Mouse (Mus musculus) hindbrain, embryonic 10.5 days (tissue): ENCODE measurements at regions not wholly inside any gene's neighbourhood (a gene's known extent, or its start where the extent isn't known, plus 50 kb on each side); places are given as distances from the start of the nearest gene placed in this dataset.

Experiments used
- DNase-seq: peaks from one replicate; pipeline ENCODE4 v3.0.0-alpha.2; 2017; ENCODE audit warnings: low spot score
- H3K27ac ChIP-seq: fragments of 300-500 bp; sonication (generic); 2 replicates; pipeline ENCODE4 v1.5.1; 2016; ENCODE audit warnings: mild to moderate bottlenecking, moderate library complexity
- H3K27me3 ChIP-seq: fragments of 300-500 bp; sonication (generic); 2 replicates; pipeline ENCODE4 v1.6.1; 2016; ENCODE audit warnings: mild to moderate bottlenecking; ENCODE audit not compliant: poor library complexity, insufficient read depth, severe bottlenecking
- H3K36me3 ChIP-seq: fragments of 300-500 bp; sonication (generic); 2 replicates; pipeline ENCODE4 v1.6.1; 2016; ENCODE audit warnings: mild to moderate bottlenecking, moderate library complexity
- H3K4me1 ChIP-seq: fragments of 300-500 bp; sonication (generic); replicated peaks from 2 replicates; pipeline ENCODE4 v1.6.1; 2016; ENCODE audit warnings: mild to moderate bottlenecking
- H3K4me3 ChIP-seq: fragments of 300-500 bp; sonication (generic); 2 replicates; pipeline ENCODE4 v1.5.1; 2016; ENCODE audit warnings: mild to moderate bottlenecking, moderate library complexity
- H3K9me3 ChIP-seq: fragments of 300-500 bp; sonication (generic); 2 replicates; pipeline ENCODE4 v1.6.1; 2016; ENCODE audit warnings: mild to moderate bottlenecking, moderate library complexity
- WGBS: fragments of 180-500 bp; shearing (Covaris S2); methylation state at CpG from one replicate; pipeline ENCODE4 v1.1.7; 2016; 5-methylcytosine and 5-hydroxymethylcytosine counted together

DNA sequence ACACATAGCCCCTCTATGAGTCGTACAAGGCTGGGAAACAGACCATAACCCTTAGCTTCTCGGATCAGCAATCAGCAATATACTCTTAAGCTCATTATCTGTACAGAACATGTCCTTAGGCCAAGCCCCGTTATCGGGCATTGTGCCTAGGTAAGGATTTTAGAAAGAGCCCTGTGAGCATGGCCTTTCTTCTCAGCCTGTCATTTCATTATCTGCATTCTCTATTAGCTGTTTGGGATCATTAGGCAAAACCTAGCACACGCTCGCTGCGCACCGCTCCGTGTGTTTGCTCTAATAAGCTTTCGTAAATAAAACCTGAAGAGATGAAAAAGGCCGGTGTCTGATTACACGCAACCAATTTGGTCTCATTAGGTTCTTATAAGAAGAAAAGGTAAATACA lies 2507.1 kb upstream of the 5930422O12Rik start:
- no peaks in the 10 kb centered on the region for H3K27me3 ChIP-seq
- H3K4me3 ChIP-seq = no peak overlapping the region
- no peak for DNase-seq
- H3K9me3 ChIP-seq = no peaks in the 10 kb centered on the region
- H3K36me3 ChIP-seq = no peaks in the 10 kb centered on the region
- peaks cover 13% of the 10 kb centered on the region; the same call in 1 of the 2 replicates for H3K4me1 ChIP-seq
- WGBS = 94% methylated on average over 12 of the region's 12 CpGs
- no peak overlapping the region for H3K27ac ChIP-seq

GRCm38 (mm10) chr8:30923301-30924159 lies 2505.0 kb upstream of the 5930422O12Rik start:
- H3K36me3 ChIP-seq = no peaks in the 10 kb centered on the region
- DNase-seq = peak; percentile 73
- H3K27ac ChIP-seq = peak overlapping the region; percentile 77
- WGBS = 38% methylated on average over 18 of the region's 18 CpGs
- H3K27me3 ChIP-seq = no peaks in the 10 kb centered on the region
- H3K4me1 ChIP-seq = 0 out of 2 replicates have a peak, but pooled peaks cover 9% of the 10 kb centered on the region
- no peaks in the 10 kb centered on the region for H3K9me3 ChIP-seq
- 0 out of 2 replicates have a peak overlapping the region, but pooled peaks have one; percentile 27 for H3K4me3 ChIP-seq

DNA sequence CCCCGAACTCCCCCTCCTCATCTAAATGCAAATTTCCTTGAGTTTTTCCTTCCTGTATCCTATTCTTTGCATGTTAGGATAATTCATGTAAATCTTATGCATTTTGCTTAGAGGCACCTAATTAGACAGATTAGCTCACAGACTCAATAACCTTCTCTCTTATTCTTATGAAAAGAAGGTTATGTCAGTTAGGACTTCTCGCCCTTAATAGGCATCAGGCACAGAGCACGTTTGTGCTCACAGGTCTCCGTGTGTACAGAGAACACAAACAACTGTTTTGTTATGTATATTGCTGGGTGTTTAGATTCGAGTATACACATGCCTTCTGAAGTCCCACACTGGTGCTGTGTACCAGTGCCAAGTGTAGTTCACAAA lies 2504.4 kb upstream of the 5930422O12Rik start:
- DNase-seq = no peak

GRCm38 (mm10) chr8:30924656-30925055 lies 2503.9 kb upstream of the 5930422O12Rik start:
- Histone ChIP-seq H3K36me3 (no peaks in the 10 kb centered on the region), H3K27me3 (no peaks in the 10 kb centered on the region), H3K27ac (no peak overlapping the region), H3K4me1 (0 out of 2 replicates have a peak, but pooled peaks cover 9% of the 10 kb centered on the region), H3K4me3 (no peak overlapping the region), H3K9me3 (no peaks in the 10 kb centered on the region)
- no peak for DNase-seq
- 69% methylated on average over 6 of the region's 6 CpGs for WGBS

More for the DNA sequence above, 2504.4 kb upstream of the 5930422O12Rik start:
- 0 out of 2 replicates have a peak, but pooled peaks cover 9% of the 10 kb centered on the region for H3K4me1 ChIP-seq
- no peaks in the 10 kb centered on the region for H3K36me3 ChIP-seq
- no peaks in the 10 kb centered on the region for H3K27me3 ChIP-seq
- no peaks in the 10 kb centered on the region for H3K9me3 ChIP-seq
- WGBS = 35% methylated on average over 5 of the region's 5 CpGs
- 0 out of 2 replicates have a peak overlapping the region, but pooled peaks have one; percentile 27 for H3K4me3 ChIP-seq
- H3K27ac ChIP-seq = peak overlapping the region; percentile 77

GRCm38 (mm10) chr8:30937449-30938075 lies 2490.9 kb upstream of the 5930422O12Rik start:
- H3K27ac ChIP-seq = no peak overlapping the region
- no peak for DNase-seq
- no peaks in the 10 kb centered on the region for H3K4me1 ChIP-seq
- no peaks in the 10 kb centered on the region for H3K9me3 ChIP-seq
- H3K4me3 ChIP-seq = no peak overlapping the region
- H3K27me3 ChIP-seq = no peaks in the 10 kb centered on the region
- H3K36me3 ChIP-seq = no peaks in the 10 kb centered on the region
- 87% methylated on average over 4 of the region's 4 CpGs for WGBS

- no peaks in the 10 kb centered on the region for H3K9me3 ChIP-seq
- no peak overlapping the region for H3K27ac ChIP-seq
- DNase-seq = no peak
- no peak overlapping the region for H3K4me3 ChIP-seq
- H3K4me1 ChIP-seq = no peaks in the 10 kb centered on the region
- no peaks in the 10 kb centered on the region for H3K36me3 ChIP-seq
- H3K27me3 ChIP-seq = no peaks in the 10 kb centered on the region
- WGBS = 55% methylated on average over 4 of the region's 4 CpGs
Observed at GRCm38 (mm10) chr8:30940901-30941300, 2487.6 kb upstream of the 5930422O12Rik start.

GRCm38 (mm10) chr8:30941511-30942175 lies 2486.9 kb upstream of the 5930422O12Rik start:
- H3K27ac ChIP-seq = no peak overlapping the region
- no peak for DNase-seq
- H3K4me3 ChIP-seq = no peak overlapping the region
- H3K9me3 ChIP-seq = no peaks in the 10 kb centered on the region
- H3K36me3 ChIP-seq = no peaks in the 10 kb centered on the region
- H3K27me3 ChIP-seq = no peaks in the 10 kb centered on the region
- no peaks in the 10 kb centered on the region for H3K4me1 ChIP-seq
- WGBS = 82% methylated on average over 11 of the region's 11 CpGs

- Histone ChIP-seq H3K4me1 (no peaks in the 10 kb centered on the region), H3K36me3 (no peaks in the 10 kb centered on the region), H3K9me3 (no peaks in the 10 kb centered on the region), H3K4me3 (no peak overlapping the region), H3K27me3 (no peaks in the 10 kb centered on the region), H3K27ac (no peak overlapping the region)
- DNase-seq = no peak
- 75% methylated on average over 10 of the region's 10 CpGs for WGBS
Observed at GRCm38 (mm10) chr8:30946154-30947065, 2482.1 kb upstream of the 5930422O12Rik start.

GRCm38 (mm10) chr8:30952818-30953217 lies 2475.7 kb upstream of the 5930422O12Rik start:
- Histone ChIP-seq H3K9me3 (no peaks in the 10 kb centered on the region), H3K36me3 (no peaks in the 10 kb centered on the region), H3K4me1 (no peaks in the 10 kb centered on the region), H3K27me3 (peaks cover 4% of the 10 kb centered on the region), H3K4me3 (no peak overlapping the region), H3K27ac (no peak overlapping the region)
- no peak for DNase-seq

GRCm38 (mm10) chr8:30959436-30960180 lies 2468.9 kb upstream of the 5930422O12Rik start:
- peak; percentile 29 for DNase-seq
- Histone ChIP-seq H3K9me3 (no peaks in the 10 kb centered on the region), H3K27ac (no peak overlapping the region), H3K36me3 (no peaks in the 10 kb centered on the region), H3K27me3 (peaks cover 19% of the 10 kb centered on the region), H3K4me1 (peaks cover 10% of the 10 kb centered on the region), H3K4me3 (peak overlapping the region; percentile 38)
- 33% methylated on average over 17 of the region's 17 CpGs for WGBS

GRCm38 (mm10) chr8:30960486-30960885 lies 2468.0 kb upstream of the 5930422O12Rik start:
- H3K27me3 ChIP-seq = peaks cover 19% of the 10 kb centered on the region
- H3K27ac ChIP-seq = no peak overlapping the region
- no peaks in the 10 kb centered on the region for H3K9me3 ChIP-seq
- H3K4me1 ChIP-seq = peaks cover 10% of the 10 kb centered on the region
- H3K36me3 ChIP-seq = no peaks in the 10 kb centered on the region
- DNase-seq = no peak
- 78% methylated on average over 8 of the region's 8 CpGs for WGBS
- no peak overlapping the region for H3K4me3 ChIP-seq
